Mouse (Mus musculus): Measurements from ENCODE around the gene Ewsr1. TPM values are rescaled to one million over a fixed set of nuclear protein-coding genes. Genes with fewer than 3 reads are reported as not detected.

Gene Ewsr1
- total RNA-seq (2021) = 100 to 1,000 TPM; 259 to 301 TPM

DNA sequence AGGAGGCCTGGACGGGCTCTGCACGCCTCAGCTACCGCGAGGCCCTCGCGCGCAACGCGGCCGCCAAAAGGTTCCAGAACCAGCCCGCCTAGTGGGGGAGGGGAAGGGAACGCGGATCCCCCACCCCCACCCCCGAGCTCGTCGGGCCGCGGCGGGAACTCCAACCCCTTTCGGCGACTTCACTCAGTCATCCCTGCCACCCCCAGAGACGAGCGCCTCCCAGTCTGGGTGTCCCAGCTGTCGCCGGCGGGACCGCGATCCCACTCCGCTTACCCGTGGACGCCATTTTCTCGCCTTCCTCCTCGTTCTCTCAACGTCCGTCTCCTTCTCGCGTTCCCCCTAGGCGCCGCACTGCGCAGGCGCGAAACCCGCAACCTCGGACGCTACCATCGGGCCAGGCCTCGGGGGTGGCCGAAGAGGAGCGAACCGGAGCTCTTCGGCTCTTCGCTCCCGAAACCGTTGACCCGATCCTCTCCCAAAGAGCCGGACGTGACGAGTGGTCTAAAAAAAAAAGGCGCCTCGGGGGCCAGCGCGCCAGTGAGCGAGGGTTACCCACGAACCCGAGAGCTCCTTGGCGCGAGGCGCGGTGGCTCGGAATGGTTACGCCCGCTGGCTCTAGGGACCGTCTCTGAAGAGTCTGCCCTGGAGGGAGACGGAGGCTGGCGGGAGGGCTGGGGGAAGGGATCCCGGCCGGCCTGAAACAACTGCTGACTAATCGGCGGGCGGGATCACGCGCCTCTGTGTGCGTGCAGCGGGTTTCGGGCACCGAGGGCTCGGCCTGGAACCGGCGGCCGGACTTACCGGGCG, at the start of gene Ewsr1, which contains the start of gene Rhbdd3:
Ewsr1 (minus strand) TSS at position 531 of the 807 bp plus-strand sequence.
Rhbdd3 (plus strand) TSS at position 191 of the 807 bp plus-strand sequence.
- peak; percentile 96 to 97 for DNase-seq (ENCODE audit: low spot score in 2 of 2)
- intact Hi-C loops (cut with DNase I) = no loop called here

DNA sequence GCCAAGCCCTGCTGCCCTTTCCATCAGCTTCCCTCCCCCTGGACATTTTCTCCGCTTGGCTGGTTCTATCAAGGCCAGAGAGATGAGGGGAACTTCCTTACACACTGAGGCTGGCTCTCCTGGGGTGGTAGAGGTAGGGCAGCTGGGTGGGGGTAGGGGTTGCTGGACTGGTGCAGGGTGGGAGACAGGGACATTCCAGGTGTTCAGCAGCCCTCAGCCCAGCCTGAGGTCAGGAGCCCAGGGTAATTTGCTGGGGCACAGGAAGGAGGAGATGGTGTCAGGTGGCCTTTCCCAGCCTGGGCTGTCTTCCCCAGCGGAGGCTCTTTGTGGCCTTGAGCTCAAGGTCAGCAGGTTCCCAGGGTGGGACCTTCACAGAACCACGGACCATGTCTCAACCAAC, 46.5 kb upstream of the Ewsr1 start:
- DNase-seq (ENCODE audit: low spot score in 2 of 2) = no peak
- intact Hi-C loops (cut with DNase I) = no loop called here

DNA sequence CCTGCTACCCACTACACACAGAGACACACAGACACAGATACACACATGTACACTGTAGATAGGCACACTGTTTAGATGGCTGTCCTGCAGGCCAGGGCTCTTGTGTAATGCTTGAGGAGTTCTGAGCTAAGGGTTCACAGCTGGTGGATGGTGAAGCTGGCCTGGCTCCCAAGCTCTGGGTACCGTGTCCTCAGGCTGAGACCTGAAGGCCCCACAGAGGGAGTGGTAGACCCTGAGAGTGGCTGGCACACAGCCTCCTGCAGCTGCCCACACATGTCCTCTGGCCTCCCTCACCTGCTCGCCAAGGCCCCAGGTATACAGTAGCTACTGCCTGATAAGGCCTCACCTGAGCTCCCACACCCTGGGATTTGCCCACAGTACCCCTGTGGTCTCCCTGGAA, 42.9 kb upstream of the Ewsr1 start:
- intact Hi-C loops (cut with DNase I) = no loop called here
- DNase-seq (ENCODE audit: low spot score in 2 of 2) = no peak

DNA sequence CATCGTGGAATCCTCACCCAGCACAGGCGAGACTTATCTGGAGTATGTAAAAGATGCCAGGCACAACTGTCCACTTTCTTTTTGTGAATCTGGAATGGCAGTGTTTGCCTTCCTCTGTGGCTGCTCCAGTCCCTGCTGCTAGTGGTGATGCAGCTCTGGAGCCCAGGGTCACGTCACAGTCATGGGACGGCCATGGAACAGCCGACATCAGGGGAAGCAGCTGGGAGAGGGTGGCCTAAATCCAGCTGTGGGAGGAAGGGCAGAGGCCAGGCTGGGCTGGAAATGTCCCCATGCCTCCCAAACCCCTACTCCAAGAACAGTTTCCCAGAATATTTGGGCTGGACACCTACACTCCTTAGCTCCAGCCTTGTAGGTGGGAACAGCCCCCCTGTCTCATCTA, 42.2 kb upstream of the Ewsr1 start:
- no peak for DNase-seq (ENCODE audit: low spot score in 2 of 2)
- intact Hi-C loops (cut with DNase I) = no loop called here

DNA sequence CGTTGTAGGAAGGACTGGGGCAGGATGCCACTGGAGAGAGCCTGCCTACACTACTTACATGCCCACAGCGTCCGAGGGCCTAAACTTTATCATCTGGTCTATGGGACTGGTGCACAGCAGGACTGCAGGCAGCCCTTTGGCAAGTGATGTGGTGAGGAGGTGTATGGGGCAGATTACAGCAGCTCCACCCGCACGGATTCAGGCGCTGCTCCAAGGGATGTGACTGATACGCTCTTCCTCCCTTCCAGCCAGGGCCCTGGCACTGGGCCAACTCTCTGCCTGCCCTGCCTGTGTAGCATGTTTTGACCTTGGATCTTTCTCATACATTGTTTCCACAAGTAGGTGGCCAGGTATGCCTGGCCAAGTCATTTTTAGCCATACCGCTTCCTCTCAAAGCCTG, 41.6 kb upstream of the Ewsr1 start:
- peak in 1 of 2 experiments; percentile 49 for DNase-seq (ENCODE audit: low spot score in 2 of 2)
- intact Hi-C loops (cut with DNase I) = no loop called here

DNA sequence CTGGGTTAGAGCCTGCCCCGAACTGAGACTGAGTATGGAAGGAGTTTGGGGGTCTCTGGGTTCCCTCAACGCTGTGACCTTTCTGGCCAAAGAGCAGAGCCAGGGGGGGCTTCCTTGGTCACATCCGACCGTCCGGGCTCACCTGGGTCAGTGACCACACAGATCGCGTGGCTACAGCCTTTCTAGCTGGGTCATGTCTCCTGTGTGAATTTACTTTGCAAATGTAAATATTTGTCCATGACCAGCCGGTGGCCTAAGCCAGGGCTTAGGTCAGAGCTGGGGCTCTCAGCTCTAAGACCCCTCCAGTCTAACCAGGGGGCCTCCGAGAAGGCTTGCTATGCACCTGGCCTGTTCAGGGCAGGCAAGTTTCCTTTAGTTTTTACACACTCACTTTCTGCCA, 40.3 kb upstream of the Ewsr1 start:
- no peak for DNase-seq (ENCODE audit: low spot score in 2 of 2)
- intact Hi-C loops (cut with DNase I) = no loop called here

DNA sequence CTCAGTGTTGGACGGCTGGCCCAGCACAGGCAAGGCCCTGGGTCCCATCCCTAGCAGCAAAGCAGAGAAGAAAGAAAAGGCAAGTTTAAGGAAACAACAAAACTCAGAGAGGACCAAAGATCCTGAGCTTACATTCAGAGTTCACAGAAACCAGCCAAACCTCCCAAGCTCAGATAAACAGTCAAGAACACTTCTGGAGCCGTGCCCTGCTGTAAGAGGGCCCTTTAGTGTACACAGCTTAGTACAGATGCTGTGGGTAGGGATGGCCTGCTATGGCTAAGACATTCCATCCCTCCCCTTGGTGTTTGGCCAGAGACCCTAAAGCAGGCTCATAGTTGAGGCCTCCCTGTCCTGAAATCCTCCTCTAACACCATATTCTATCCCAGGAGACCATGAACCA, 39.6 kb upstream of the Ewsr1 start:
- intact Hi-C loops (cut with DNase I) = no loop called here

DNA sequence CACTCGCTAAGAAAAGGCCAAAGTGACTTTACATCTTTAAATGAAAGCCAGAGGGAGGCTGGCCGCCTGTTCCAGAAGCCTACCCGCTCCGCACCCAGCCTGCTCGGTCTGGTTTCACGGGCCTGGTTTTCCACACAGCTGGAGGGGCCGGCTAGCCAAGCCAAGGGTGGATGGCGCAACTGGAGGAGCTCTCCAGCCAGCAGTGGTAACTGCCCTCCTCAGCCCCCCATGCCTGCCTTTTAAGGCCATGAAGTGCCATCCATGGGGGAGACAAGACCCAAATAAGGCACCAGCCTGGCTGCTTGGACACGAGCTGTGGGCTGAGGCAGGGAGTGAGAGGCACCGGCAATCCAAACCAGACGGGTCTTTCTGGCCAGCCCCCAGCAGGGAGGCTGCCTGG, 36.8 kb upstream of the Ewsr1 start:
- no peak for DNase-seq (ENCODE audit: low spot score in 2 of 2)
- intact Hi-C loops (cut with DNase I) = no loop called here

More for the DNA sequence above, 39.6 kb upstream of the Ewsr1 start:
- no peak for DNase-seq (ENCODE audit: low spot score in 2 of 2)

DNA sequence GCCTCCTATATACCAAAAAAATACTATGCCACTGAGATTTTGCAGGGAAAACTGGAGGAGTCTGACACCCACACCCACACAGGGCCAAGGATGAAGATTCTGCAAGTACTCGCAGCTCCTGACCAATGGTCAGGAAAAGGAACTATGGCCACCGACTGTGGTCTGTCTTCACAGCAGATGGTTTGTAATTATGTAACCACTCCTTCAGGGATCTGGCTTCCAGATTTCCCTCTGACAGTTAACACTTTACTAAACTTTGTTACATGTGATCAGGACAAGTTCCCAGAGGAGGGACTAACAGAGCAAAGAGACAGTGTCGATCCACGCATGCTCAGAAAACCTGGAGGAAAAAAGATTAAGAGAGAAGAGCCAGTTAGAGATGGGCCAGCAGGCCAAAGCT, 33.7 kb upstream of the Ewsr1 start:
- intact Hi-C loops (cut with DNase I) = no loop called here
- no peak for DNase-seq (ENCODE audit: low spot score in 2 of 2)

DNA sequence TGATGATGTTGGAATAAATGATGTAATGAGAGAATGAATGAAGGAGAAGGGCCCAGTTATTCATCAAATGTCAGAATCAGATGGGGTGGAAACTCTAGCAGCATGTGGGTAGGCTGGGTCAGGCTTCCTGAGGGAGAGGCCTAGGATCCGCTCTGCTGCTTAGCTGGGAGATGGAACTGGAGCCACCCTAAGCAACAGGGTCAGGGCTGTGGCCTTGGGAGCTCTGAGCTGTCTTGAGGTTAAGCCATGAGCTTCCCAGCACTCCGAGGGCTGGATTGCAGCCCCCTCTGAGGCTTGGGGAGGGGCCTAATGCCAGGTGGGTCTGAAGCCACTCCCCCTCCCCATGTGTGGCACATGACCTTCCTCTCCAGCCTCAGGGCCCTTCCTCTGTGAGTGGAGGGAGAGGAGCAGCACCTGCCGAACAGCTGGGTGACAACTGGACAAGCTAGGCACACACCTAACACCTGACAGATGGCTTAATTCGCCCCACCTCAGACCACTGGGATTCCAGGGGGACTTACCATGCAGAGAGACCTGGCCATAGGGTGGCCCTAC, 31.1 kb upstream of the Ewsr1 start:
- intact Hi-C loops (cut with DNase I) = no loop called here
- no peak for DNase-seq (ENCODE audit: low spot score in 2 of 2)

DNA sequence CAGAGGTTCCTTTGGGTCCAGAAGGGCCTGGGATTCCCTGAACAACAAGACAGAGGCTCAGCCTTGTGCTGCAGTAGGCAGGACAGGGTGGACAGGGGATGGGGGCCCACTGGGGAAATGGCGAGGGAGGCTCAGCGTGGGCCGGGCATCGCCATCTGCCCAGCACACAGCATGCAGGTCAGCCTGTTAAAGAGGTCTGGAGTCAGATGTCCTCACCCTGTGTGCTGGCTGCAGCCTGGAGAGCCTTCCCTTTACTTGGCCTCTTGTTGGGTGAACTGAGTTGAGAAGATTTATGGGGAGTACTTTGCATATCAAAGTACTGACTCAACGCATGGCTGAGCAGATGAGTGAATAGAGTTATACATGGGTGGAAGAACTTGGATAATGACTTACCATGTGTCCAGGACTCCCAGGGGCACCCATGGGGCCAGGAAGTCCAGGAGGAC, 30.0 kb upstream of the Ewsr1 start:
- intact Hi-C loops (cut with DNase I) = no loop called here
- DNase-seq (ENCODE audit: low spot score in 2 of 2) = no peak

DNA sequence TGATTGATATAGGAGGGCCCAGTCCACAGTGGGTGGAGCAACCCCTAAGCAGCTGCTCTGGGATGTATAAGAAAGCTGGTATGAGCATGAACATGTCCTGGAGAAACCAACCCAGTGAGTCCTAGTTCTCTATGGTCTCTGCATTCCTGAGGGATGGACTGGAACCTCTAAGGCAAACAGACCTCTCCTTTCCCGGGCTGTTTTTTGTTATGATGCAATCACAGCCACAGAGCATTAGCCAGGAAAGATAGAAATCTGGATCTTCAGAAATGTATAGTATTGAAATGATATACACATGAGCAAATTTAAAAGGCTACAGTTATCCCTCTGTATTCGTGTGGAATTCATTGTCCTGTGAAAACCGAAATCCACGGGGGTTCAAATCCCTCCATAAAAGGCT, 26.6 kb upstream of the Ewsr1 start:
- no peak for DNase-seq (ENCODE audit: low spot score in 2 of 2)
- intact Hi-C loops (cut with DNase I) = no loop called here

DNA sequence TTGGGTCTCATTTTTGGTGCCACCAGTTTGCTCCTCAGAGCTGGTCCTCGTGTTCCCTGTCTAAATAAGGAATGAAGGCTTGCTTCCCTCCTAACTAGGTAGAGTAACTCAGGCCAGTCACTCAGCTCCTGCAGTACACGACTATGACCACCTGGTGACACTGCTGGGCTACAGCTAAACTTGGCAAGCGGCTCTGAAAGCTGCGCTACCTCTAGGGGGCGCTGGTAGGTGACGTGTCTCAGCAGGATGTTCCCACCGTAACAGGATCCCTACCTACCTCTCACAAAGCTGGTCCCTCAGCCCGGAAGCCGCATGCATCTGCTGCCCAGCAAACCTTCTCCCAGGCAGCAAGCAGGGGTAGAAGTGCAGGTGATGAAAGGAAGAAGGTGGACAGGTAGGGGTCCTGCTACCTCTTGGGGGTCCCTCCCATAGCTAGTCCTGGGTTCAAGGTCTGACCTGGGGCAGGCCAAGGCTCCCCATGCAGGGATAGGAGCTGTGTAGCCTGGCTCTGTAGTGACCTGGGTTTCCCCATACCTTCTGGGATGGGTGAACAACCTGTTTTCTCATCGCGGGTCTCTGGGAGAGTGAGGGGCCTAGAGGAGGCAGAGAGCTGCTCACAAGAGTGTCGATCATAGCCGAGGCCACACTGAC, 16.0 kb upstream of the Ewsr1 start:
- intact Hi-C loops (cut with DNase I) = loop anchor here (1.0 to 5.0 kb wide), 4 partner anchors 37 to 359 kb away; partner anchors contain the start of gene Emid1
- DNase-seq (ENCODE audit: low spot score in 2 of 2) = peak; percentile 86 to 90

DNA sequence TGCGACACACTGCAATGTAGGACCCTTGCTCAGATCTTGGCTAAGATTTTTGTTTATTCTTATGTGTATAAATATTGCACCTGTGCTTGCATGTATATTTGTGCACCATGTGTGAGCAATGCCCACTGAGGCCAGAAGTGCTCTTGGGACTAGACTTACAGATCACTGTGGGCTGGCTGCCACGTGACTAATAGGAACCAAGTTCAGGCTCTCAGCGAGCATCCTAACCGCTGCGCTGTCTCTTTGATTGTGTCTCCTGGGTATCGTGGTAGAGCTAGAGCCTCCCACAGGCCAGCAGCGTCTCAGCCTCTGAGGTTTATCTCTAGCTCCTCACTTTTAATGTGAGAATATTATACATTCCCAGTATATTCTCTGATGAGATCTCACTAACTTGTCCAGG, 14.6 kb upstream of the Ewsr1 start:
- intact Hi-C loops (cut with DNase I) = no loop called here
- no peak for DNase-seq (ENCODE audit: low spot score in 2 of 2)

DNA sequence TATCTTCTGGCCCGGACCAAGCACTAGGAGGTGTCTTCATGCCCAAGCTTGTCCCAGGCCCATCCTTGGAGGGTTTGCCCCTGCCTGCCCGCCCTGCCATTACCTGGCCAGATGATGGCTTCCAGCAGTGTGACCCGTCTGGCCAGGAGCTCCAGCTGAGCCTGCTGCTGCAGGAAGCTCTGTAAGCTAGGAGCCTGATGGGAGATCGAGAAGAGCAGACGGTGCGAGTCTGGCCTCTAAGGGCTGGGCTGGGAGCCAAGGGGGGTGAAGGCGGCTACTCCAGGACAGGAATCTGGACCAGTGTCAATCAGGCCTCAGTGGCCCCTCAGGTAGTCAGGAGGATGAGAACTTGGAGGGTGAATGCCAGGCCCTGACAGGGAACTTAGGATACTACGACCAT, 10.4 kb upstream of the Ewsr1 start:
- intact Hi-C loops (cut with DNase I) = no loop called here
- DNase-seq (ENCODE audit: low spot score in 2 of 2) = no peak

DNA sequence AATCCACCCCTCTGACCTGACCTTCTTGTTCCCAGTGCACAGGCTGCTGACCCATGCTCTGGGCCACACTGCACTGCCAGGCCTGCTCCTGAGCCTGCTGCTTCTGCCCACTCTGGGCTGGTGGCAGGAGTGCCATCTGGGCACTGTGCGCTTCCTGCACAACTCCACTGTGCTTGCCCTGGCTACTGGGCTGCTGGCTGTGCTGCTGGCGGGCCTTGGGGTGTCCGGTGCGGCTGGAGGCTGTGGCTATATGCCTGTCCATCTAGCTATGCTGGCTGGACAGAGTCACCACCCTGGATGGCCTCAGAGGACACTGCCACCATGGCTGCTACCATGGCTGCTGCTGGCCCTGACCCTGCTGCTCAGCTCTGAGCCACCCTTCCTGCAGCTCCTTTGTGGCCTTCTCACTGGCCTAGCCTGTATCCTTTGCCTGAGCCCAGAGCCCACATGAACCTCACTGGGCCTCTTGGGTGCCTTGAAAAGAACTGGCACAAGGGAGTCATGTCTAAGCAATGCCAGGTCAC, 5.0 kb upstream of the Ewsr1 start:
- intact Hi-C loops (cut with DNase I) = no loop called here
- no peak for DNase-seq (ENCODE audit: low spot score in 2 of 2)

DNA sequence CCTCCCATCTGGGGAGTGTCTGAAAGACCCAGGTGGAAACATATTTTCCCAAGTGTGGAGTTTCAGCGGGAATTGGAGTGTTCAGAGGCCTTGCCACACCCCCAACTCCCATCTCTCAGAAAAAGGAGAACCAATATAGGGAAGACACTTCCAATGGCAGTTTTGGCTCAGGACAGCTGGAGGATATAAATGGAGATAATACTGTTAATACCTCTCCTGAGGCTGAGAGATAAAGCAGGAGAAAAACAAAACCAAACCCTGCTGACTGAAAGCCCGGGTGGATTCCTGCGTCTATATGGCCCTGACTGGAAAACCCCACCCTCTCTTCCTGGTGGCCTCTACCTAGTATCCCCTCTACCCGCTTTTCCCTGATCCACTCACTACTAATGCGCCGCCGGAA, 3.3 kb upstream of the Ewsr1 start:
- no peak for DNase-seq (ENCODE audit: low spot score in 2 of 2)
- intact Hi-C loops (cut with DNase I) = no loop called here

DNA sequence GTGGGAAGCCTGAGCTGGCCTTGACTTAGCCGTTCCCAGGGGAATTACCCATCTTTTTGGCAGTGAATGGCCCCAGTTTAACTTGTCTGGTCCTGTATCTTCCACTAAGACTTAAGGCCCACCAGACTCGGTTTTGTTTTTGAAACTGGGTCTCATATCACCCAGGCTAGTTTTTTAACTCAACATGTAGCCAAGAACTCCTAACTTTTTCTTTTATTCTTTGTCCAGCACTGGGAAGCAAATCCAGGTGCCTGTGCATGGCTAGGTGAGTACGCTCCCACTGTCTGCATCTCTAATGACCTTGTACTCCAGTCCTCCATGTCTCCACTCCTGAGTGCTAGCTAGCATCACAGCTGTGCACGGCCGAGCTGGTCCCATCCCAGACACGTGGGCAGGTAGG, 2.6 kb upstream of the Ewsr1 start:
- intact Hi-C loops (cut with DNase I) = no loop called here
- no peak for DNase-seq (ENCODE audit: low spot score in 2 of 2)

DNA sequence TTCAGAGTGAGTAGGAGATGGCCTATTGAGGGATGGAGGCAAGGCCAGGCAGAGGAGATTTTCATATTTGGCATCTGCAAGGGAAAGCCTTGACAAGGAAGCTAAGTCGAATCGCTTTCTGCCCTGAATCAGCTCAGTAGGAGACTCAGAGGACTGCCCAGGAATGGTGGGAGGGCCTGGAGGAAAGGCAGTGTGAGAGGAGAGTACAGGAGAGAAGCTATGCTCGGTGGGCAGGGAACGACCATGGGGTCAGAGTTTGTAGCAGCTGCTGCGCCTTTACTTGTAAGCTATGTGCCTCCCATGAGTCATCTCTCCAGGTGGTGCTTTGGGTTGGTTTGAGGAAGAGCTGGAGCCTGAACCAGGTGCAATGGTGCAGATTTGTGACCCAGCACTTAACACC, 1.7 kb upstream of the Ewsr1 start:
- no peak for DNase-seq (ENCODE audit: low spot score in 2 of 2)
- intact Hi-C loops (cut with DNase I) = no loop called here

DNA sequence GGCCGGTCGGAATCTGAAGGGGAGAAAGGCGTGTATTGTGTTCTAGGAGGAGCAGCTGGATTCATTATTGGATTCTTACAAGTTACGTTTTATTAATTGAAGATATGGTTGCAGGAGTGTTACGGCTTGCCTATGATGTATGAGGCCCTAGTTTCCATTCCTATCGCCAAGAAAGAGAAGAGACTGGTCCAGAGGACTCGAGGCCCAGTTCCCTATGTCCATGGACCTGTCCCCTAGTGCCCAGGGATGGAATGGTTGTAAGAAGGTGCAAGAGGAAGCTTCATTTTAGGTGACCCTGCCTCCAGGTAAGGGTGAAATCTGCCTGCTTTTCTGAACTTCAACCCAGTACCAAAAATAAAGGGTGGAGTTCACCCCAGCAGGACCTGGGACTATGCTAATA, 1.2 kb upstream of the Ewsr1 start:
- no peak for DNase-seq (ENCODE audit: low spot score in 2 of 2)
- intact Hi-C loops (cut with DNase I) = no loop called here

Measured in left cerebral cortex, postnatal 25 days (tissue).